Mouse (Mus musculus) bone marrow macrophage, adult 2 months (primary cell): ENCODE data around the gene Bco1.

Source experiments
- CTCF ChIP-seq: IDR thresholded peaks from 2 replicates; pipeline ENCODE4 v1.5.1; 2012; ENCODE audit warnings: low read depth, mild to moderate bottlenecking, low read length, moderate library complexity
- POLR2A ChIP-seq: IDR thresholded peaks from 2 replicates; pipeline ENCODE4 v1.6.1; 2012; ENCODE audit warnings: mild to moderate bottlenecking, low read depth, low read length, borderline replicate concordance

DNA sequence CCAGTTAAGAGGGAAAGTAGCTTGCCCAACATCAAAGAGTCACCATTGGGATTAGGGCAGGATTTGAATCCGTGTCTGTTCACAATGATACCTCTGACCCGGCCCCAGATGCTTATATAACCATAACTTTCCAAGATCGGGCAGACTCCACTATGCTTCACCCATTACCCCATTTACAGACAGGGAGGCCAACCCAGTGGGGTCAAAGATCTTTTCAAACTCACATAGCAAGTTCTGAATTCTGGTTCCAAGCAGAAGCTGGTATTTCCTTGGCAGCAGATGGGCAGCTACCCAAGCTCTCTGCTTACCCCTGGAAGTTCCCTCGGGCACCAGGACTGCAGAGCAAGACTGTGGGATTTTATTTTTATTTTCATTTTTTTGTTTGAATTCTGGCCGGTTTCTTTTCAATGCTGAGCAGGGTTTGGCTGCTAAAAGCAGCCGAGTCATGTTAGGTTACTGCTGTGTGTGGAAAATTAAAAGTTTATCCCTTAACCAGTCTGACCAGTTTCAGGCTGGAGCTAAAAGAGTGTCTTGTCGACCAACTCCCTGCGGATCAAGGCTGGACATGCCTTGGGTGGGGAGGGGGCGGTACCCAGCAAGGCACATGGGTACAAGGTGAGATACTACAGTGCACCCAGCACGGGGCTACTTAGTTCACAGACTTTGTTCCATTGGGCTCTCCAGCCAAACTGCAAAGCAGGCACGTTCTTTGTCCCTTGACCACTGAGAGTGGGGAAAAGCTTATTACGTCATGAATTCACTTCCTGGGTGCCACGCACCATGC is 28.4 kb downstream of the Bco1 start:
- TF ChIP-seq CTCF (no peak), POLR2A (no peak)
